Mouse (Mus musculus): ENCODE results near the gene Sox5. TPM values are rescaled to one million over a fixed set of nuclear protein-coding genes. Genes with fewer than 3 reads are reported as not detected.

Sox5 gene
- total and polyA plus RNA-seq, 3 experiments = 1.7 to 3.4 (median 2.4) TPM

DNA sequence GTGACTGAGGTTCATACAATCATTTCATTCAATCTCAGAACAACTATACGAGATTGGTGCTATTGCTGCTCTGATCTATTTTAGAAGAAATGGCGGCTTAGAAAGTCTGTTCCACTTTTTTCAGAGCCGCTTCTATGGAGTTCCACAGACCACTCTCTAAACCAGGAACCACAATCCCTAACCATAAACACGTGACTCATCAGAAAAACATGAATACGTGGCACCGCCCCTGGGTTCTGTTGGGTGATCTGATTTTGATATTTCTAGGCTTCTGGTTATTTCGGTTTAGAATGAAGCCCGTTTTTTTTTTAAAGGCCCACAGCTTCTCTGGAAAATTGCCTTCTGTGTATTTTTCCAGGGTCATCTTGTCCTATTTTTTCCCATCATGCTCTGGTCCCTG lies 720.0 kb downstream of the Sox5 start:
- Histone ChIP-seq H3K4me3 (no peak overlapping the region), H3K36me3 (ENCODE audit: control insufficient read depth, insufficient read depth, low read length) (no peaks in the 10 kb centered on the region), H3K27me3 (ENCODE audit: control insufficient read depth, insufficient read depth, low read length) (no peaks in the 10 kb centered on the region), H3K4me1 (ENCODE audit: control insufficient read depth, insufficient read depth, low read length) (no peaks in the 10 kb centered on the region; the same call in 1 of the 2 replicates), H3K9ac (ENCODE audit: low read depth, low read length) (no peak overlapping the region), H3K27ac (no peak overlapping the region), H3K79me2 (replicated peaks; ENCODE audit: control insufficient read depth, insufficient read depth, low read length) (no peaks in the 10 kb centered on the region)
- DNase-seq = no peak
- TF ChIP-seq EP300 (IDR thresholded peaks at IDR 0.05; ENCODE audit: insufficient read depth, low read depth, low read length) (no peak), CTCF (IDR thresholded peaks at IDR 0.05) (no peak), POLR2A (IDR thresholded peaks at IDR 0.05; ENCODE audit: insufficient read depth, low read depth, low read length) (no peak)
- intact Hi-C loops (cut with DNase I) = no loop called here
- 85% methylated on average over 8 of the region's 8 CpGs for WGBS

DNA sequence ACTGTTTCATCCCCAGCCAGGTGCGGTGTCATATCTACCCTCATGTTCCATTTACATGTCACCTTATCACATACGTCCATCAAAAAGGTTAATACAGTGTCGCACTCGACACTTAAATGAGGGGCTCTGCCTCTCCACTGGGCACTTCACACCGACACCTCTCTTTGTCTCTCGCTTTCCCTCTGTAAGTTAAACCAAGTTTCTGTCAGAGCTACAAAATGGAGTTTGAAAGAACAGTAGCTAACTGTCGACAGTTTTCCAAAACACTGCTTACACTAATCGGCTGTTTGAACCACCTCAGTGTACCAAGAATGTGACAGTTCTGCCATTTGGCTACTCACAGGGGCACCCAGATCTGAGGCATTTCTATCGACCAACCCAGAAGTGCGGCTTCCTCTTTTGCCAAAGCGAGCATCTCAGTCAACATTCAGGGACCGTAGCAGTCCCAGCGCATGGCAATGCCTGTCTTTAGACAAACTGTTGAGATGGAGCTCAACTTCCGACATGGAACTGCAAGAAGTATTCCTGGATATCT lies 724.6 kb downstream of the Sox5 start:
- DNase-seq = no peak
- Histone ChIP-seq H3K4me3 (no peak overlapping the region), H3K79me2 (replicated peaks; ENCODE audit: control insufficient read depth, insufficient read depth, low read length) (no peaks in the 10 kb centered on the region), H3K36me3 (ENCODE audit: control insufficient read depth, insufficient read depth, low read length) (no peaks in the 10 kb centered on the region), H3K27me3 (ENCODE audit: control insufficient read depth, insufficient read depth, low read length) (no peaks in the 10 kb centered on the region), H3K27ac (no peak overlapping the region), H3K9ac (ENCODE audit: low read depth, low read length) (no peak overlapping the region), H3K4me1 (ENCODE audit: control insufficient read depth, insufficient read depth, low read length) (peaks cover 1% of the 10 kb centered on the region)
- 72% methylated on average over 14 of the region's 14 CpGs for WGBS
- intact Hi-C loops (cut with DNase I) = no loop called here
- TF ChIP-seq POLR2A (IDR thresholded peaks at IDR 0.05; ENCODE audit: insufficient read depth, low read depth, low read length) (no peak), EP300 (IDR thresholded peaks at IDR 0.05; ENCODE audit: insufficient read depth, low read depth, low read length) (no peak), CTCF (IDR thresholded peaks at IDR 0.05) (no peak)

DNA sequence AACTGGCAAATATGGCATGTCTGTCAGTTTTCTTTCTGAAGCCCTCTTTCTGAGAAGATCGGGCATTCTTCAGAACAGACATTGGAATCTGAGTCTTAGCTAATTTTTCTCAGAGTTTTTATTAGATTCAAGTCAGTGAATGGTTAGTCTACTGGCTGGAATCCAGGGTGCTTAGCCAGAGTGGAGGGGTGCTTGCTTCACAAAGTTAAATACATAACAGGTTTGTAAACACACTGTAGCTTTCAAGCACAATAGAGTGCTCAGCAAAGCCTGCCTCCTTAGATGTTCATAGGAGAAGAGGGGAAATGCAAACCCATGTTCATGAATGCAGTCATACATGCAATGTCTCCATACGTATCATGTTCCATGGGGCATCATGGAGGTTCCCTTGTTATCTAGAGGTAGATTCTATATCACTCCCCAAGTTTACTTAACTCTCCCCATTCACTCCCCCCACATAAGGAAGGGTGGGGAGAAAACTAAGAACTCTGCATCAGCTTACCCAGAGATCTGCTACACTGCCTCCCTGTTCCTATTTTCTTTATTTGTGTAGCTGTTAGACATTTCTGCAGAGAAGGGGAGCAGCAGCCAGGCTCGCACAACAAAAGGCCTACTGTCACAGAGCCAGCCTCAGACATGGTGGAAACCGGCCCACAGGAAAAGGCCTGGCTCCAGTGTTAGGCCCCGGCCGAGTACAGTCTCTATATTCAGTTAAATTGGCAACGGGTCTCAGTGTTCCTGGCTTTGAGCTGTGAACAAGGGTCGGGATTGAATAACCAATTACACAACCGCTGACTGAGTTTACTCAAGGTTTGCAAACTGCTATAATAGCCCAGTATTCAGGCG lies 725.3 kb downstream of the Sox5 start:
- H3K4me1 ChIP-seq (ENCODE audit: control insufficient read depth, insufficient read depth, low read length) = peaks cover 1% of the 10 kb centered on the region
- intact Hi-C loops (cut with DNase I) = no loop called here
- no peaks in the 10 kb centered on the region for H3K27me3 ChIP-seq (ENCODE audit: control insufficient read depth, insufficient read depth, low read length)
- H3K9ac ChIP-seq (ENCODE audit: low read depth, low read length) = no peak overlapping the region
- peak; percentile 67 to 77 for DNase-seq
- WGBS = 54% methylated on average over 10 of the region's 10 CpGs
- TF ChIP-seq EP300 (IDR thresholded peaks at IDR 0.05; ENCODE audit: insufficient read depth, low read depth, low read length) (no peak), CTCF (IDR thresholded peaks at IDR 0.05) (no peak)
- no peaks in the 10 kb centered on the region for H3K36me3 ChIP-seq (ENCODE audit: control insufficient read depth, insufficient read depth, low read length)
- H3K4me3 ChIP-seq = no peak overlapping the region
- H3K27ac ChIP-seq = no peak overlapping the region
- no peaks in the 10 kb centered on the region for H3K79me2 ChIP-seq (replicated peaks; ENCODE audit: control insufficient read depth, insufficient read depth, low read length)

DNA sequence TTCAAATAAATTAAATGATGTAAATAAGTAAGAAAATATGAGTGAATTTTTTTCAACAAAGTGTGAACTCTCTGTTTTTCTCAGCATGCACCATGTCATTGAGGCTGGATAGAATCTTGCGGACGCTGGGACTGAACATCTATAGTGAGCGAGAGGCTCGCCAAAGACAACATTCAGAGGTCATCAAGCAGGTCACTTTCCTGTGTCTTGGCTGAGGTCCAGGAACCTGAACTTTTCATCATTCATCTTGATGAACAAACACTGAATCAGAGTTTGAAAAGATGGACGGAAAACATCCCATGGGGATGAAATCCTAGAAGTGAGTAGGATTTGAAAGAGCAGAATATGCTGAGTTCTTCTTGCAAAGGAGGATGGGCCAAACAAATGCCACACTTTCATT lies 729.3 kb downstream of the Sox5 start:
- Histone ChIP-seq H3K27me3 (ENCODE audit: control insufficient read depth, insufficient read depth, low read length) (no peaks in the 10 kb centered on the region), H3K79me2 (replicated peaks; ENCODE audit: control insufficient read depth, insufficient read depth, low read length) (no peaks in the 10 kb centered on the region), H3K4me3 (no peak overlapping the region), H3K36me3 (ENCODE audit: control insufficient read depth, insufficient read depth, low read length) (no peaks in the 10 kb centered on the region), H3K4me1 (ENCODE audit: control insufficient read depth, insufficient read depth, low read length) (peaks cover 1% of the 10 kb centered on the region), H3K9ac (ENCODE audit: low read depth, low read length) (no peak overlapping the region), H3K27ac (no peak overlapping the region)
- TF ChIP-seq CTCF (IDR thresholded peaks at IDR 0.05) (no peak), EP300 (IDR thresholded peaks at IDR 0.05; ENCODE audit: insufficient read depth, low read depth, low read length) (no peak), POLR2A (IDR thresholded peaks at IDR 0.05; ENCODE audit: insufficient read depth, low read depth, low read length) (no peak)
- intact Hi-C loops (cut with DNase I) = no loop called here
- 66% methylated on average over 5 of the region's 5 CpGs for WGBS
- DNase-seq = no peak

DNA sequence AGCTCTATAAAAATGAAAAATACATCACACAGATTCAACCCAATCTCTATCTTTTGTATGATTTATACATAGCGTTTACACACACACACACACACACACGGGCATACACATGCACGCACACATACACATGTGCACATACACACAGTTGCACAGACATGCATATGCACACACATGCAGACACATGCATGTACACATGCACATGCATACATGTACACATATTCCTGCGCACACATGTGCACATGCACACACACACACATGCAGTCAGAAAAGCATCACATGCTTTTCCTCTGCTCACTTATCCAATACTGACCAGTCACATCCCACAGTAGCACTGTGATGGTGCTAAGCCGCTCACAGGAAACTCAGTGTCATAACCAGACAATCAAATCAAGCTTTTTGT lies 730.5 kb downstream of the Sox5 start:
- no peaks in the 10 kb centered on the region for H3K36me3 ChIP-seq (ENCODE audit: control insufficient read depth, insufficient read depth, low read length)
- WGBS = 94% methylated on average over 5 of the region's 5 CpGs
- H3K9ac ChIP-seq (ENCODE audit: low read depth, low read length) = no peak overlapping the region
- intact Hi-C loops (cut with DNase I) = no loop called here
- H3K4me3 ChIP-seq = no peak overlapping the region
- no peaks in the 10 kb centered on the region for H3K79me2 ChIP-seq (replicated peaks; ENCODE audit: control insufficient read depth, insufficient read depth, low read length)
- DNase-seq = no peak
- peaks cover 1% of the 10 kb centered on the region for H3K4me1 ChIP-seq (ENCODE audit: control insufficient read depth, insufficient read depth, low read length)
- no peaks in the 10 kb centered on the region for H3K27me3 ChIP-seq (ENCODE audit: control insufficient read depth, insufficient read depth, low read length)
- no peak for TF ChIP-seq CTCF (IDR thresholded peaks at IDR 0.05)
- TF ChIP-seq EP300 (IDR thresholded peaks at IDR 0.05; ENCODE audit: insufficient read depth, low read depth, low read length) = no peak
- no peak for TF ChIP-seq POLR2A (IDR thresholded peaks at IDR 0.05; ENCODE audit: insufficient read depth, low read depth, low read length)
- H3K27ac ChIP-seq = no peak overlapping the region

DNA sequence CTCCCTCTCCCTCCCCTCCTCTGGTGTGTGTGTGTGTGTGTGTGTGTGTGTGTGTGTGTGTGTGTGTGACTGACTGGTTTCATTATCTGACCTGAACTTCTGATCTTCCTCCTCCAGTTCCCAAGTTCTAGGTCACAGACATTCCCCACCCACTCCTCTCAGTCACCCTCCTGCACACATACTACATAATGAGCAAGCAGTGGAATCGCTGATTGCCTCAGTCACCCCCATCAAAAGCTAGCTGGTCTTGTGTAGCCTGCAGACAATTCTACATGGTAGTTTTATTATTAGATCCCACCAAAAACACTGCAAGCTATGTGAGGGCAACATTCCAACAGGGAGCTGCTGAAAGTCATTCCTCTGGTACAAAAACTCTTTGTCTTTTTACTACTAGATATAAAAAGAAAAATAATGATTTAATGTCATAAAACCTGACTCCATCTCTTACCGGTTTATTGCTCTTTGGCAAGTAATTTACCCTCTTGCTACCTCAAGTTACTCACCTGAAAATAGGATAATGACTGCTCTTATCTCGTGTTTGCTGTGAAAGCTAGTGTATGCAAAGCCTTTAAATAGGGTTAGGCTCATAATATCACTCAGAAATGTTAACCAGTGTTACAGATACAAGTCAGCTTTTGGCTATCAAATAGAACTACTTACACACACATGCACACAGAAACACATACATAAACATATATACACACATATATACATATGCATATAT lies 733.4 kb downstream of the Sox5 start:
- no peaks in the 10 kb centered on the region; the same call in none of the 2 replicates for H3K4me1 ChIP-seq (ENCODE audit: control insufficient read depth, insufficient read depth, low read length)
- TF ChIP-seq POLR2A (IDR thresholded peaks at IDR 0.05; ENCODE audit: insufficient read depth, low read depth, low read length) (no peak), CTCF (IDR thresholded peaks at IDR 0.05) (no peak), EP300 (IDR thresholded peaks at IDR 0.05; ENCODE audit: insufficient read depth, low read depth, low read length) (no peak)
- intact Hi-C loops (cut with DNase I) = no loop called here
- no peaks in the 10 kb centered on the region for H3K36me3 ChIP-seq (ENCODE audit: control insufficient read depth, insufficient read depth, low read length)
- no peak overlapping the region for H3K27ac ChIP-seq
- WGBS = 63% methylated on average over 3 of the region's 3 CpGs
- H3K4me3 ChIP-seq = no peak overlapping the region
- H3K79me2 ChIP-seq (replicated peaks; ENCODE audit: control insufficient read depth, insufficient read depth, low read length) = no peaks in the 10 kb centered on the region
- no peak overlapping the region for H3K9ac ChIP-seq (ENCODE audit: low read depth, low read length)
- DNase-seq = no peak
- H3K27me3 ChIP-seq (ENCODE audit: control insufficient read depth, insufficient read depth, low read length) = no peaks in the 10 kb centered on the region

Data from heart, adult 2 months (tissue).